Mouse (Mus musculus): ENCODE results near the gene 6430531B16Rik. TPM values are rescaled to one million over a fixed set of nuclear protein-coding genes. Genes with fewer than 3 reads are reported as not detected.

The 6430531B16Rik gene
- total and polyA plus RNA-seq, 3 experiments = 0.13 TPM; not detected in 2

DNA sequence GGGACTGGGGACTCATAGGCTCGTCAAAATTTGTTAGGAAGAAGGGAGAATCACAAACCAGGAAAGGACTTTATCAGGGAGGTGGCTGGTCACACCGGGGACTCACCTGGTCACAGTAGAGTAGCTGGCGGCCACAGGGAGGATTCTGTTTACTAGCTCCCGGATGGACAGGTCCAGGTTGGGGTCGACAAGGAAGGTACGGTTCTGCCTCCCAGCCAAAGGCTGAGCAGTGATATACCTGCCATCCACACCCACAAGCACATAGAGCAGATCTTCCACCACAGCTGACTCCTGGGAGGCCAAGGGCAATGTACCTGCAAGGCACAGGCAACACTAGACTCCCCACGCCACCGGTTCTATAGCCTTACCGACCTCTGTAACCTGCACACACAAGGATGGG lies 29.2 kb upstream of the 6430531B16Rik start:
- DNase-seq (ENCODE audit: low read depth, low spot score) = no peak
- Histone ChIP-seq H3K4me1 (ENCODE audit: control insufficient read depth in 1 of 2, insufficient read depth in 2 of 2, low read length in 2 of 2) (no peaks in the 10 kb centered on the region), H3K27ac (ENCODE audit: control insufficient read depth, low read depth, low read length) (no peak overlapping the region), H3K9ac (ENCODE audit: control insufficient read depth, low read depth, low read length, poor library complexity, severe bottlenecking) (no peak overlapping the region), H3K79me2 (ENCODE audit: control insufficient read depth, insufficient read depth, low read length, poor library complexity) (no peaks in the 10 kb centered on the region), H3K27me3 (ENCODE audit: control insufficient read depth in 1 of 2, insufficient read depth in 2 of 2, low read length in 2 of 2) (no peaks in the 10 kb centered on the region), H3K9me3 (replicated peaks; ENCODE audit: insufficient read depth, low read length) (no peaks in the 10 kb centered on the region), H3K36me3 (ENCODE audit: control insufficient read depth in 1 of 2, insufficient read depth in 2 of 2, low read length in 2 of 2) (peaks cover 0 to 7% of the 10 kb centered on the region in 2 experiments; a peak in 1 of 4 replicates), H3K4me3 (ENCODE audit: control insufficient read depth in 1 of 2, insufficient read depth in 1 of 2, low read depth in 2 of 2, low read length in 2 of 2) (no peak overlapping the region)
- no peak for TF ChIP-seq MYC (IDR thresholded peaks at IDR 0.05; ENCODE audit: low read depth, low read length)

- Histone ChIP-seq H3K4me3 (ENCODE audit: control insufficient read depth in 1 of 2, insufficient read depth in 1 of 2, low read depth in 2 of 2, low read length in 2 of 2) (no peak overlapping the region), H3K27me3 (ENCODE audit: control insufficient read depth in 1 of 2, insufficient read depth in 2 of 2, low read length in 2 of 2) (no peaks in the 10 kb centered on the region), H3K9ac (ENCODE audit: control insufficient read depth, low read depth, low read length, poor library complexity, severe bottlenecking) (no peak overlapping the region), H3K4me1 (ENCODE audit: control insufficient read depth in 1 of 2, insufficient read depth in 2 of 2, low read length in 2 of 2) (no peaks in the 10 kb centered on the region), H3K36me3 (ENCODE audit: control insufficient read depth in 1 of 2, insufficient read depth in 2 of 2, low read length in 2 of 2) (peaks cover 0 to 8% of the 10 kb centered on the region in 2 experiments; a peak in 1 of 4 replicates), H3K79me2 (ENCODE audit: control insufficient read depth, insufficient read depth, low read length, poor library complexity) (no peaks in the 10 kb centered on the region), H3K27ac (ENCODE audit: control insufficient read depth, low read depth, low read length) (no peak overlapping the region), H3K9me3 (replicated peaks; ENCODE audit: insufficient read depth, low read length) (no peaks in the 10 kb centered on the region)
- no peak for TF ChIP-seq POLR2AphosphoS2 (IDR thresholded peaks at IDR 0.05; ENCODE audit: low read length)
- no peak for TF ChIP-seq GATA1 (IDR thresholded peaks at IDR 0.05; ENCODE audit: low read depth, low read length)
- TF ChIP-seq USF1 (IDR thresholded peaks at IDR 0.05; ENCODE audit: low read depth, low read length) = no peak
- TF ChIP-seq MAZ (IDR thresholded peaks at IDR 0.05; ENCODE audit: low read depth, low read length) = no peak
- no peak for TF ChIP-seq CHD2 (IDR thresholded peaks at IDR 0.05; ENCODE audit: low read length)
- TF ChIP-seq ETS1 (IDR thresholded peaks at IDR 0.05; ENCODE audit: low read depth, low read length) = no peak
- no peak for TF ChIP-seq MAX (IDR thresholded peaks at IDR 0.05; ENCODE audit: low read length)
- TF ChIP-seq MYB (IDR thresholded peaks at IDR 0.05; ENCODE audit: low read depth, low read length) = no peak
- TF ChIP-seq UBTF (IDR thresholded peaks at IDR 0.05; ENCODE audit: borderline replicate concordance, insufficient read depth, low read depth, low read length) = no peak
- no peak for TF ChIP-seq TAL1 (IDR thresholded peaks at IDR 0.05; ENCODE audit: low read length)
- TF ChIP-seq ZKSCAN1 (IDR thresholded peaks at IDR 0.05; ENCODE audit: low read depth, low read length) = no peak
- TF ChIP-seq CTCF (IDR thresholded peaks at IDR 0.05 in 2 of 3, conservative IDR thresholded peaks at IDR 0.05 in 1 of 3; ENCODE audit: control insufficient read depth in 1 of 3, insufficient read depth in 1 of 3, low read depth in 2 of 3, low read length in 3 of 3, poor library complexity in 1 of 3, severe bottlenecking in 1 of 3) = no peak
- no peak for TF ChIP-seq ELF1 (IDR thresholded peaks at IDR 0.05; ENCODE audit: low read depth, low read length)
- no peak for TF ChIP-seq MYC (IDR thresholded peaks at IDR 0.05; ENCODE audit: low read depth, low read length)
- TF ChIP-seq RAD21 (IDR thresholded peaks at IDR 0.05; ENCODE audit: low read depth, low read length) = no peak
- no peak for TF ChIP-seq TCF12 (IDR thresholded peaks at IDR 0.05; ENCODE audit: low read depth, low read length)
- TF ChIP-seq MAFK (IDR thresholded peaks at IDR 0.05; ENCODE audit: borderline replicate concordance, low read depth, low read length) = no peak
- DNase-seq (ENCODE audit: low read depth, low spot score) = no peak
These were observed 28.5 kb upstream of the 6430531B16Rik start for GRCm38 (mm10) chr7:140006861-140007611.
